Mouse (Mus musculus): ENCODE measurements around the gene E330034G19Rik.
"Not testable (repeated sequence)": the region's sequence is repeated elsewhere in the genome, so short reads cannot be mapped to it uniquely, and the experiment has no call there.

E330034G19Rik gene

GRCm38 (mm10) chr14:24292914-24293313 lies at the start of gene E330034G19Rik:
Gene E330034G19Rik (plus strand): TSS chr14:24293214.
- DNase-seq, result no peak

GRCm38 (mm10) chr14:24244330-24245176 lies 48.5 kb upstream of the E330034G19Rik start:
- no peak for DNase-seq

GRCm38 (mm10) chr14:24245177-24246081 lies 47.6 kb upstream of the E330034G19Rik start, which contains the start of gene Dlg5:
Gene Dlg5 (minus strand): TSS chr14:24245920.
- DNase-seq, result peak; percentile 5

GRCm38 (mm10) chr14:24249926-24250325 lies 43.1 kb upstream of the E330034G19Rik start:
- no peak for DNase-seq

GRCm38 (mm10) chr14:24251326-24251725 lies 41.7 kb upstream of the E330034G19Rik start:
- DNase-seq, result no peak

GRCm38 (mm10) chr14:24253611-24254202 lies 39.3 kb upstream of the E330034G19Rik start:
- no peak for DNase-seq

GRCm38 (mm10) chr14:24255956-24256355 lies 37.1 kb upstream of the E330034G19Rik start:
- DNase-seq, result no peak

- no peak for DNase-seq
Measured at GRCm38 (mm10) chr14:24260391-24260790, 32.6 kb upstream of the E330034G19Rik start.

- DNase-seq, result no peak
Measured at GRCm38 (mm10) chr14:24262382-24262781, 30.6 kb upstream of the E330034G19Rik start.

- DNase-seq, result no peak
Measured at GRCm38 (mm10) chr14:24262915-24263314, 30.1 kb upstream of the E330034G19Rik start.

- no peak for DNase-seq
Measured at GRCm38 (mm10) chr14:24269571-24269970, 23.4 kb upstream of the E330034G19Rik start.

- DNase-seq, result no peak
Measured at GRCm38 (mm10) chr14:24273575-24273974, 19.4 kb upstream of the E330034G19Rik start.

- no peak for DNase-seq
Measured at GRCm38 (mm10) chr14:24275534-24275933, 17.5 kb upstream of the E330034G19Rik start.

GRCm38 (mm10) chr14:24281278-24281677 lies 11.7 kb upstream of the E330034G19Rik start:
- DNase-seq, result no peak

GRCm38 (mm10) chr14:24282276-24282675 lies 10.7 kb upstream of the E330034G19Rik start:
- DNase-seq, result no peak

GRCm38 (mm10) chr14:24286136-24286535 lies 6.9 kb upstream of the E330034G19Rik start:
- DNase-seq, result no peak

GRCm38 (mm10) chr14:24290726-24291125 lies 2.3 kb upstream of the E330034G19Rik start:
- DNase-seq, result no peak

- DNase-seq, result no peak
Measured at GRCm38 (mm10) chr14:24293631-24294030, 617 bp downstream of the E330034G19Rik start.

- DNase-seq, result not testable (repeated sequence)
Measured at GRCm38 (mm10) chr14:24302126-24302525, 9.1 kb downstream of the E330034G19Rik start.

GRCm38 (mm10) chr14:24306667-24307066 lies 13.7 kb downstream of the E330034G19Rik start:
- DNase-seq, result no peak

GRCm38 (mm10) chr14:24307146-24307545 lies 14.1 kb downstream of the E330034G19Rik start:
- no peak for DNase-seq

GRCm38 (mm10) chr14:24311110-24311509 lies 18.1 kb downstream of the E330034G19Rik start:
- peak; percentile 52 for DNase-seq

GRCm38 (mm10) chr14:24347007-24347406 lies 54.0 kb downstream of the E330034G19Rik start:
- DNase-seq, result not testable (repeated sequence)

Data from thymus, postnatal 14 days (tissue).